Mouse (Mus musculus): ENCODE measurements around the gene Rere. TPM values are rescaled to one million over a fixed set of nuclear protein-coding genes. Genes with fewer than 3 reads are reported as not detected.

Rere gene
- polyA plus RNA-seq, 2 experiments from 2014 or later: 24.7 to 28.4 TPM

DNA sequence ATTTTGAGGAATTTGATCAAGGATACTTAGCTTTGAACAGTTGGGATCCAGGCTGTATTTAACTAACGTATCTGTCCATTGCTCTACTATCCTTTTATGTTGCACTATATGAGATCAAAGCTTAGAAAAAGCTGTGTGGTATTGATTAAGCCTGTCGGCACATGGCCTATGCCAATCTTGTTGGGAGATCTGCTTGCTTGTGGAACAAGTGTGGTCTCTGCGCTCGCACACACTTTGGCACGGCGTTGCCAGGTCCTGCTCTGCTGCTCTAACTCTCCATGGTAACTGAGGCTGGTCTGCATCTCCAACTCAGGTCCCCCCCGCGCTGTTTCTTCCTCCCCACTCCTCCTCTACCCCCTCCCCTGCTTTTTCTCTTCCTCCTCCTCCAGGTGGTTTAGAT lies 112.2 kb downstream of the Rere start:
- no peak for ATAC-seq

DNA sequence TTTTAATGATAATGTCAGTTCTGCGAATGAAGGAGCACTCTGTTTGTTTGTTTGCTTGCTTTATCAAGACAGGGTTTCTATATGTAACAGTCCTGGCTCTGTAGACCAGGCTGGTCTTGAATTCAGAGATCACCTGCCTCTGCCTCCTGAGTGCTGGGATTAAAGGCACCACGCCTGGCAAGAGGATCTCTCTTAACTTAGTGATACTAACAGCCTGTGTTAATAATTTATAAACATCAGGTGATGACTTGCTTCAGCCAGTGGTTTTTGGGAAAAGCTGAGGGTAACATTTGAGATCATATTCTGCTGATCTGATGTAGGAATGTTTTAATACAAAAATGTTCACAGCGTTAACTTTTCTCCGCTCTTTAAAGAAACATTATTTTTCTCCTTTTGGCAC lies 112.6 kb downstream of the Rere start:
- ATAC-seq: no peak

DNA sequence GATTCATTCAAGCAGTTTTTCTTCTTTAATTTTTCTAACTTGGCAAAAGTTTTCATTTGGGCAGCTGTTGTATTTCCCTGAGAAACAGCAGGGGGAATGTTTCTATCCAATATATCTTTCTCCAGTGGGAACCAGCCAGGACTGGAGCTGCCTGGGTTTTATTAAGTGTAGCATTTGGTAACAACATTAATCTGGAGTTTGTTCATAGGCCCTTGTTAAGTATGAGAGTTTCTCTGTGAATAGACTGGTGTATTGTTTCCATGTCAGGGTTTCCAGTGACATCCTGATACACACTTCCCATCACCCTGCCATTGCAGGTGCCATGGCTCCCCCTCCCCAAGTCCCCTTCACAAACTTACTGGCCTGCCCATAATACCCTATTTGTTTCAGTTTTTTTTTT lies 114.9 kb downstream of the Rere start:
- ATAC-seq: no peak

DNA sequence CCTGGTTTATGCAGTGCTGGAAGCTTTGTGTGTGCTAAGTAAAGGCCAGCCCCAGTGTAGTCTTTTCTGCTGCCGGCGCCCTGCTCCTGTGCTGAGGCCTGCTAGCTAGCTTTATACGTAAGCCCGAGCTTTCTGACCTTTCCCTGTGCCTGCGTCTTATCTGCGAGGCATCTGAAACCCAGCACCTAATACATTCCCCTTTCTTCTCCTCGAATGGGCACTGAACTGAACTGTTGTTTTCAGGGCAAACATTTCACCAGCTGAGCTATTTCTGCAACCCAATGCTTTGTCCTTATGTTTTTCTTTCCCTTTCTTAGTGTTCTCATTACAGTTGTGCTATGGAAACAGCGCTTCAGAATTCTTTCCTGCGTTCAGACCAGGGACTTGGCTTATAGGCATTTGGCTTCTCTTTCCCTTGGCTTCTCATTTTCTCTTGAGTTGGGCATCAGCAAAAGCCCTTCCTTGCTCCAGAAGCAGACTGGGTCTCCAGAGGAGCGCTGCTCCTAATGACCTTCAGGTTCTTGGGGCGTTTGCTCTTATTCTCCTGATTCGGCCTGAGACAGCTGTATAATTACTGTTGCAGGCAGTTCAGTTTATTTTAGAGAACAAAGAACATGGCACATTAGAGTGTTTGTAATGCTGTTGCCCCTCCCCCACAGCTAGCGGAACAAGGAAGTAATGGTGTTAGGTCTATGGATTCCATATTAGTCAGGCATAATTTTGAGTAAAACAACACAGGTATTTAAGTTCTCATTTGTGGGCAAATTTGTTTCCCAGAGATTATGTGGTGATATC lies 115.6 kb downstream of the Rere start:
- ATAC-seq: peak; percentile 44

DNA sequence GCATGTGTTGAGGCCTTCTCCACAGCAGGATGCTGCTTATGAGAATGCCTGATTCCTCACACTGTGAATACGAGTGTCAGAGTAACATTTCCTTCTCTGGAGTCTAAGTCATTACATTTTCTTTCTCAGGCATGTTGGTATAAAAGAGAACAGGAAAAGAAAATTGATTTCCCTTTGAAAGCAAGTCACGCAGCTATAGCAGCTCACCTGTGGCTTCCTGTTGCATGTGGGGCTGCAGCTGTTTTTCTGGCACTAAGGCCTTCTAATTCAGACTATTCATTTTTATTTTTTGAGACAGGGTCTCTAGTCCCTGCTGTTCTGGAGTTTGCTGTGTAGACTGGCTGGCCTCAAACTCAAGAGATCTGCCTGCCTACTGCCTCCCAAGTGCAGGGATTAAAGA lies 117.6 kb downstream of the Rere start:
- peak; percentile 60 for ATAC-seq

DNA sequence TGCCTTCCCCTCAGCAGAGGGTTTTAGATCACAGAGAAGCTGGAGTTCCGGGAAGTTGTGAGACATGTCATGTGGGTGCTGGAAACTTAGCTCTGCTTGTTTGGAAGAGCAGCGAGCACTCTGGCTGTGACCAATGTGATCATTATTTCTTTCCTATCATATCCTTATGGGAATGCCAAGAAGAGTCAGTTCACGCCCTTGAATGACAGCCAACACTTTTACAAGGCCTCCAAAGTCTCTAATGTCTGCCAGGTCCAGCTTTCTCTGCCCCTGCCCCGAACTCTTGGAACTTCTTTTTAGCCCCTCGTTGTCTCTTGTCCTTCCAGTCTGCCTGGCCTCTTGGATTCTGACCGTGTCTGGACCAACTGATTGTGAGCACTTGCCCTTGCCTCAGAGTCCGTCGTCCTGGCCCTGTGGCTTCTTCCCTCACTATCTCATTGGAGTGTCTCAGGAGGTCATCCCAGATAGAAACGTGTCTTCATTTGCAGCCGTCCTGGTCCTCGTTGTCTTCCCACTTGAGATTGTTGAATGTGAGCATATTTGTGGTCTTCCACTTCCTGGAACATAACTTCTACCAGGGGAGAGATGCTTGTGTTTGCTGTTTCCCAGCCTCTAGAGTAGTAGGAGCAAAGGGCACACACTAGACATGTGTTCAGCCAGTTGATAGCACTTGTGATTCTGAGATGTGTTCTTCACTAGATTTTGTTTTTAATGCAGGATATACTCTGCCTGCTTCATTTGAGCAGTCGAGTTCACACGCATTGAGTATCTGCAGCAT lies 120.6 kb downstream of the Rere start:
- no peak for ATAC-seq

DNA sequence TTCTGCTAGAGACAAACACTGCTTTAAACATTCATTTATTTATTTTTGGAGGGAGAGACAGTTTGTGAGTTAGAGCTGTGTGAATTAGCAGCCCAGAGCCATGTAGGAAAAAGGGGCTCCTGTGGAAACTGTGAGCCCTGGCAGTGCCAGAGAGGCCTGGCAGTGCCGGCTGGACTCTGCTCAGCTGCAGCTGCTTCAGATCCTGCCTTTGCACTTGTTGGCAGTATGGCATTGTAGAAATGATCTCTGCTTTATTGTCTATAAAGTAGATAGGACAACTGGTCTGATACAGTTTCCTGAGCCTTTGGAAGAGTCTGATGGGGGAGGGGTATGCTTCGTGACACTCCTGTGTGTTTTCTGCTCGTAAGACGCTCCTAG lies 121.2 kb downstream of the Rere start:
- ATAC-seq: no peak

DNA sequence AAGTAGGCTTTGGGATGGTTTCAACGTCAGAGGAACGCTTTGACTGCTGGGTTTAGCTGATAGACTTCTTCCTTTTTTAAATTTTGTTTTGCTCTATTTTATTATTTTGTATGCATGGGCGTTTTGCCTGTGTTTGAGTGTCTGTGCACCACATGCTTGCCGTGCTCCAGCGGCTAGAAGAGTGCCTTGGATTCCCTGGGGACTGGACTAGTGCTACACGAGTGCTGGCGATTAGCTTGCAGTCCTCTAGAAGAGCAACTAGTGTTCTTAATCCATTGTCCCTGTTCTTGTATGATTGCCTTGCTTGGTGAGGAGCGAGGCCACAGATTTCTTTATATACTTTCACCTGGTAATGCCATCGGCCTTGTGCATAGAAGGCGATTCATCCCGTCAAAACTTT lies 122.5 kb downstream of the Rere start:
- no peak for ATAC-seq

DNA sequence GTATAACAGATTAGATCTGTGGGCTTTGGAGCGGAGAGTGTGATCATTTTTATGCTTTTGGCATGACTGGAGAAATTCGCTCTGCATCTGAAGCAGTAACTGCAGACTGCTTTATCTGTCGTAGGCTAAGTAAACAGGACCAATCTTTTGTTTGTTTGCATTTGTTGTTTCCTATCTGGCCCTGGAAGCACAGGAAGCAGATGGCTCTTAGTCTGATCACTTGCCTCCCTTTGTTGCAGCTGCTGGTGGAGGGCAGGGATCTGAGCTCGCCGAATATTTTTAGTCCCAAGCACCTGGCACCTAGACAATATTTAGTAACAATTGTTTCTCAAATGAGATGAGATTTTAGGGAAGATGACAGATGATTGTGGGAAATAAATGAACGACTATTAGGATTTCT lies 123.1 kb downstream of the Rere start:
- ATAC-seq: no peak

DNA sequence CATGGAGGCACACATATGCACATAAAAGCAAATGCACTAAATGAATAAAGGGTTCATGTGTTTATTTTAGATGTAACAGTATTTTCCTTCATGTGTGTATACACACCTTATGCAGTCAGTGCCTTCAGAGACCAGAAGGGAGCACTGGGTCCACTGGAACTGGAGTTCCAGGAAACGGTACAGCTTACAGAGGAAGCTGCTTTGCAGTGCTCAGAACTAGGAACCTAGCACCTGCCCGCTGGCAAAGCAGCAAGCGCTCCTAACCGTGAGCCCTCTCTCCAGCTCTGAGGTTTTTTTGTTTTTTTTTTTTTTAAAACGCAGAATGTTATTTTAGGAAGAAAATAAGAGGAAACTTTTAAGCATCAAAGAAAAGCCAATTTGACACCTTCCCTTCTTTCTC lies 124.3 kb downstream of the Rere start:
- ATAC-seq: peak; percentile 62

DNA sequence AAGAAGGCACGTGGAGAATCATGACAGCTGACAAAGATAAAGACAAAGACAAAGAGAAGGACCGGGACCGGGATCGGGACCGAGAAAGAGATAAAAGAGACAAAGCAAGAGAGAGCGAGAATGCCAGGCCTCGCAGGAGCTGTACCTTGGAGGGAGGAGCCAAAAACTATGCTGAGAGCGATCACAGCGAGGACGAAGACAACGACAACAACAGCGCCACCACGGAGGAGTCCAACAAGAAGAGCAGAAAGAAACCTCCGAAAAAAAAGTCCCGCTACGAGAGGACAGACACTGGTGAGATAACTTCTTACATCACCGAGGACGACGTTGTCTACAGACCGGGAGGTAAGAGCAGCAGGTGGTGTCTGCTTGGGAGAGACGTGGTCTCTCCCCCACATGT lies 124.9 kb downstream of the Rere start:
- peak; percentile 70 for ATAC-seq

DNA sequence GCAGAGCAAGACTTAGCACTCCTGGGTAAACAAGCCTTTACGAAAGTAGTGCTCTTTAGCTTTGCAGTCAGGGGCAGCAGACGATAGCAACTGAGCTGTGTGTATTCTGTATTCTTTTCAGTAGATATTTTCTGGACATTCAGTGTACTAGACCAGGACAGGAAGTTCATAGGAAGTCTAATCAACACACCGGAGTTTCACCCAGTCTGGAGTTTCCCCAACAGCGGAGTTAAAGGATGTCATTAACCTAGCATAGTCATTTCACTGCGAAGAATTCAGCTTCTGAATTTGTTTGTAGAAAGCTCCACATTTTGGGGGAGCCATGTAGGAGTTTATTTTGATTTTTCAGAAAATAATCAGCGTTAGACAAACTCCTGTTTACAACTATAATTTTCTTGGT lies 125.4 kb downstream of the Rere start:
- peak; percentile 70 for ATAC-seq

DNA sequence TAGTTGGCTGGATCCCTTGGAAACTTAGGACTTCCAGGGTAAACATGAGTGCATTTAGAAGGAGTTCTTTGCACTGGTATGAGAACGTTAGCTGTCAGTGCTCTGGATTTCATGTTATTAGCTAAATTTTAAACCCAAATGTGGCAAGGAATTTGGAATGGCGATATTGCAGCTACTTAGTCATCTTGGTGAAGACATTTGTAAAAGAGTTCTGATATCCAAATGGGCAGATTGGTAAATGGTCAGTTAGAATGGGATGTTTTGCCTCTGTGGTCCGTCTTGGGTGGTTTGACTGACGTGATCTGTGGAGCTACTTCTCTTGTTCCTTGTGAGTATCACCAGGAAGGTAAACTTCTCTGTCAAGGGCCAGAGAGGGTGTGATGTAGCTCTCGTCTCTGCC lies 132.8 kb downstream of the Rere start:
- ATAC-seq: no peak

DNA sequence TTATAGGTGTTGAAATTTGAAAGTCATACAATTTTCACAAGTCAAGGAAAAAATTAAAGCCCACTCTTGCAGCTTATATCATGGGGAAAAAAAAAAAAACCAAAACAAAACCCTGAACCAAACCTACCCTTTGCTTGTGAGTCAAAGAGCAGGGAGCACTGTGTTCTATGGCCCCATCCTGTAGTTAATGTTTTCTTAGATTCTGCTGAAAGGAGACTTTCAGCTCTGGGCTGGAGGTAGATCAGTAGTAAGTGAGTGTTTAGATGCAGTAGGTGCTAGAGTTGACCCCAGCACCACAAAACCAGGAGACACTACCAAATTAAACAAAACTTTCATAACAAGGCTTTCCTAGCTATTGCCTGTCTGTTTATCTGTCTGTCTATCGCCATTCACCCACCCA lies 133.3 kb downstream of the Rere start:
- ATAC-seq: no peak

DNA sequence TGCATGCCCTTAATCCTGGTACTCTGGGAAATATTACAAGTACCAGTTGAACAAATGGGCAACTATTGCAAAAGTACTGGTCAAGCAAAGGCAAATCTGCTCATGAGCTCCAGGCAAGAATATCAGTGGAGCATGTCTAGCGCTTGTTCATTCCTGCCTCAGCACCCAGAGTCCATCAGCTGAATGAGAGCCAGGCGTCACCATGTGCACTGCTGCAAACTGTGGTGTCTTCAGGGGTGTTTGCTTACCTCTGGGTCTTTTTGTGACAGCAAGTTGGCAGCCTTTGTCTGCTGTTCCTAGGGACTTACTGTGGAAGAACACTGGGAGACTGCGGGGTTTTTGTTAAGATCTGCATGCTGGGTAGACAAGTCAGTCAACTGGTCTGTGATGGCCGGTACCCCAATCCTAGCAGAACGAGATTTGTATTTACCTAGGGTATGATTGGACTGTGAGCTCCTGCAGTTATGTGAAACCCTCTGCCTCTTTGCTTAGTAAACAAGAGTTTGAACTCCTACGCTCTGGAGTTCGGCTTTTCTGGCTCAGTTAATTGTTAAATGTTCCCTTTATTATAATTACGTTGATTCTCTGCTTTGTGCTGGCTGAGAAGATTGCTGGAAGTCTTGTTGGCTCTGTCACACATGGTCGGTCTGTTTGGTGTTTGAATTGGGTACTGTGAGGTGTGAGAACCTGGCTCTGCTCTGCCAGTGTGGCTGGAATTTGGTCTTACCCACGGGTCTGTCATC lies 134.0 kb downstream of the Rere start:
- no peak for ATAC-seq

DNA sequence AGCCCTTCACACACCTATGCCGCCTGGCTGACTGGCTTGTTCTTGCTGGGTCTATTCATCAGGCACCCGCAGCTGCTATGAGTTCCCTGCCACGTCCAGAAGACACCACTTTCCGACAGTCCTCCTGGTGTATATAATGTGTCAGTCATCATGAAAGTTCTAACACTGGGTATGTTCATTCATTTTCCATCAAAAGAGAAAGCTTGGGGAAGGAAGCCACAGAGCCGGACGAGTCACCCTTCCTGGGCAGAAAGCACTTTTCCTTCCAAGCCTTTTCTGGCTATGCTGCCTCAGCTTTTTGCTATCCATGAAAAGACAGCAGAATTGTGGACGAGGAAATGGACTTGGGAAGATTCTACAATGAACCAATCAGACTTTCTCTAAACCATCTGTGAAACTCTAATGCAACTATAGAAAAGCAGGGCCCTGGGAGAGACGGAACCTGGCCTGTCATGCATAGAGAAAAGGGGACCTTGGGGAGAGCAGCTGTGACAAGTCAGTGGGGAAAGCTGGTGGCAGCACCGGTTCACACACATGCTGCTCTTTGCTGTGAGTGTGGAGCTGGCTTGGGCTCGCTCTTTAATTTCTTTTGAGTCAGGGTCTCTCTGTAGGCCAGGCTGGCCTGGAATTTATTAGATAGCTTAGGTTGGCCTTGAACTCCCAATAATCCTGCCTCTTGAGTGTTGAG lies 139.3 kb downstream of the Rere start:
- ATAC-seq: no peak

DNA sequence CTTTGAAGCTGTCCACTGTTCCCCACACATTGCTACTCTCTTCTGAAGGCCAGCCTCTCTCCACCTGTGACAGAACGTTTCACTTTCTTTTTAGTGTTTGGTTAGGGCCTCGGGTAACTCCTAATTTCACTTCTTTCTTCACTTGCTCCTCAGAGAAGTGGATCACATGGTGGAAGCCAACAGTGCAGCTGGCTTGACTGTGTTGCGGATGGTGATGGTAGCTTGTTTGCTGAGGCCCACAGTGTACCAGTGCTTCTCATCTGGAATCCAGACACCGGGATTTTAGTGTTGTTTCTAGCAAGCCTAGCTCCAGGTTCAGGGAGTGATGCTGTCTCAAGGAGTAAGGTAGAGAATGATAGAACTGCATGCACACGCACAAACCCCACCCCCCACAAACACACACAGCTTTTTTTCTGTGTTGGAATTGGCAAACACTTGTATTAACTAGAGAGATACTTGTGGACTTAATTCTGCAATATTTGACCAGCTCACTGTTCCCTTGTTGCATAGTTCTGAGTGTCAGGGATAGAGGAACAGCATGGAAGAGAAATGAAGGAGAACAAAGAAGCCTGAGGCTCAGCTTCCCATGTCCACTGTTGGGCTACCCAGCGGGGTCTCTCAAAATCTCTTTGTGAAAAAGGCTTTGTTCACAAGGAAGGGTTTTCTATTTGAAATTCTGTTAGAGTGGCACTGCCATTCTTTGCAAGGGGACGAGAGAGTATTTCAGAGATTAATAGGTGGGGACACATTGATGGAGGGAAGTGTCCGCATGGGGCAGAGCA lies 144.8 kb downstream of the Rere start:
- peak; percentile 23 for ATAC-seq

DNA sequence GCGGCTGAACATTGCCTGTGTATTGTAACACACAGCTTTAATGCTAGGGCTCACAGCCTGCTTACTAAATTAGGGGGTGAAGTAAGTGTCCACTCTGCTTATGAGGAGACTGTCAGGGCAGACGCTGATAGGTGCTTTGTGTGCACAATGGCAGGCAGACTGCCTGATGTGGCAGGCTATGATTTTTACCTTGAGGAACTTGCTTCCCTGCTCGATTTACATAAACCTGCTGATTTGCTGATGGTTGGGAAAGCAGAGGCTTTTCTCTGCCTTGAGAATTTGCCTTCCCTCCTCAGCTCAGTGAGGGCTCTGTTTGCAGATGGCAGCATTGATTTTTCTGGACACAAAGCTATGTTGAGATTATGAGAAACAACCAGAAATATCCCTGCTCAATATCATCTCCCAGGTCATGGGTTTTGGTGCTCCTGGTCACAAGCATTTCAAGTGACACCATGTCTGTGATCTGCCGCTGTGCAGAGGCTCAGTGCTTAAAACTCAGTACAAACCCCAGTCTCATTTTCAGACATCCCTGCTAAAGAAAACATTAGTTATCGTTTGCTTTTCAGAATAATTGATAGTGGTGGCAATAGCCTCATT lies 145.5 kb downstream of the Rere start:
- ATAC-seq: no peak

DNA sequence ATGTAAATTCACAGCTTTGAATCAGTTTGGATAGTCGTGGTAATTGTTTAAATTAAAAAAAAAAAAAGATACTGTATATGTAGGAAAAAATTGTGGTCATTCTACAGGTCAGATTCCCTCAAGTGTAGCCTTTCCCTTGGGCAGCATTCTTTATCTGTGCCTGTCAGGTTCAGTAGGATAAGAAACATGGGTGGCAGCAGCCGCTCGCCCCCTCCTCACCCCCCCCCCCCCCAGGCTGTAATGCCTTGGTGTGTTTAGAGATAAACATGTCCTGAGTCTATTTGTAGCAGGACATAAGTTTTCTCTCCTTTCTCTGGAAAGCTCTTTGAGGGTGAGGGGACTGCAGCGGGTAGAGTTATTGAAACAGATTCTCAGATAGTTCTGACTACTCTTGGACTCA lies 147.3 kb downstream of the Rere start:
- ATAC-seq: no peak

DNA sequence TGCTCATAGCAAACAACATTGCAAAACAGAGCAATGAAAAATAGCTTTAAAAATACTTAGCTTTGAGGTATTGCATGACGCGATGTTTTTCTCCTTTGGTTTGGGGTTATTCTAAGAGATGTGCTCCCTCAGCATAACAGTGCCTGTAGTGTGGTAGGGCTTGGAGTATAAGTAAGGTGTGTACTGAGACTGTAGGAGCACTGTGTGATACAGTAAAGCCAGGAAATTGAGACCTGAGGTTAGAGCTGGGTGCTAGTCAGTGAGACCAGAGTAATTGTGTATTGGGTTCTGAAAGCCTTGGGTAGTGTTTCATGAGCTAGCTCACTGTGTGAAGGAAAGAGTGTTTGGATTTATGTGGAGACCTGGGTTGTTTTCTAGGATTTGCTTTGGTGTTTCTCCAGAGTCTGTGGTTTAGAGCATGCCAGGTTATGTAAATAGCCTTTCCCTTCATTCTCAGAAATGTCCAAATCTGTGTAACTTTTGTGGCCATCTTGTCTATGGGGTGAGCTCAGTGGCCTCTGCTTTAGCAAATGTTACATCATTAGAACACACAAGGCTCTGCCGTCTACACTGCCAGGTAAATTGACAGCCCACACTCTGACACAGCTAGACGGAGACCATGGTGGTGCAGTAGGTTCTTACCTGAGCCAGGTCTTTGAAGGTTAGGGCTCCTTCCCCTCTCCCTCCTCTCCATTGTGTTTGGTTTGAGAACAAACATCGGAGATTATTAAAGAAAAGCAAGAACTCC lies 152.6 kb downstream of the Rere start:
- ATAC-seq: no peak

DNA sequence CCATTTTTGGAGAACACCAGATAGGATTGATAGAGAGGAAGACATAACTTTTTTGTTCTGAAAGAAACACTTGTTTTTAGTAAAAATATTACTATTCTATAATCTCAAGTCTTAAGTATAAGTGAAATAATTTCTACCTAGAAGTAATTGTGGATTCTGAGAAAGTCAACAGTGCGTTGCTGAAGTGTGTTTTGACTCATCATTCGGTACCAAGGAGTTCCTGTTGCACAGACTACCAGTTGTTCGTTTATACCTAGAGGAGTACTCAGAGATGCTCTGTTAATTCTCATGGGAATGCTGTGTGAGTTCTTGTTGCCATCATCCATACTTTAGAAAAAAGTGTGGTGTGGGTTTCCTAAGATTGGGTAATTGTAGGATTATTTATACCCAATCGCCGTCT lies 154.1 kb downstream of the Rere start:
- ATAC-seq: no peak

Data from CD4-positive, CD25-positive, alpha-beta regulatory T cell, adult 4 months (primary cell).